Mouse (Mus musculus) testis, postnatal 14 days (tissue): ENCODE data around the gene Ppp1r9a.

Source experiments
- DNase-seq: peaks from one replicate; pipeline ENCODE4 v3.0.0; 2021; ENCODE audit warnings: low spot score

The Ppp1r9a gene

DNA sequence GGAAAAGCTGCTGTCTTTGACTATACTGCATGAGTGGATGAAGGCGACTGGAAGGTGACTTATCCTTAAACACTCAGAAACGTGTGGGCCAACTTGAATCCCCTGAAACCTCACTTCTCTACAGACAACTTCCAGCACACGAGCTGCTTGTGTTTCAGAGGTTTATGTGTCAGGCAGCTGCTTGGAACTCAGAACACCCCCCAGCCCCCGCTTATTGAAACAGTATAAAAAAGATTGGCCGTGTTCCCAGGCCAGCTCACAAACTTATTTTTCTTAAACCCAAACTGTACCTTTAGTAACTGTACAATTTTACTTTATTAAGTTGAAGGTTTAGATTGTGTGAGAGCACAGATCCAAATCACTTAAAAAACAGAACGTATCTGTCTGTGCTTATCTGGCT is 53.9 kb downstream of the Ppp1r9a start:
- DNase-seq = no peak

DNA sequence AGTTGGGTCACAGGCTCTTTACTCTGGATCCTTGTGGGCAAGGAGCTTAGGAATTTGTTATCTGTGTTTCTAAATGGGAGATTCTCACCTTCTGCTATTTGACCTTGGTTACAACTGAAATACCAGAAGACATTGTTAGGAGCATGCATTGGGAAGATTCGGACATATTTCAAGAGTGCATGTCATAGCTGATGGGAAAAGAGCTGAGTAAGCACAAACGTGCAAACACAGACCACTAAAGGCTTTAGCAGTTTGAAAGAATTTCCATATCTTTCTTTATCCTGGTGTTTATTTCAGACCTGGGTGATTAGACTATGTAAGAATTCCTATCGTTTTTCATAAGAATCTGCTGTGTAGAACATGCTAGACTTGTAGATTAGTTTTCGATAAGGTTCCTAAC is 59.5 kb downstream of the Ppp1r9a start:
- no peak for DNase-seq

DNA sequence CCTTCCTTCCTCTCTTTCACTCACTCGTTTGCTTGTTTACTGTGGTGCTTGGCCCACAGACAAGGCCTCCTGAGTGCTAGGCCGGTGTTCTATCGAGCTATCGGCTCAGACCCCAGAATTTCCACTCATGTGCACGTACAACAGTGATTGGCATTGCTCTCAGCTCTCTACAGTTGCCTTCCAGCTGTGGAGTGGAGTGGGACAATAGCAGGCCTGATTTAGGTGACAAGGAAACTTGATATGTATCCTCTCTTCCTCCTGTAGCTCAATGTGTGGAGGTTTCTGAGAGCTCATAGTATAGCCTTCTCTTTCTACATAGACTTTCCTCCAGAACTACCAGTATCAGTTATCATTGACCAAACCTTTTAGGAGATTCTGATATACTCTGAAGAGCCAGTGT is 60.3 kb downstream of the Ppp1r9a start:
- DNase-seq = no peak

DNA sequence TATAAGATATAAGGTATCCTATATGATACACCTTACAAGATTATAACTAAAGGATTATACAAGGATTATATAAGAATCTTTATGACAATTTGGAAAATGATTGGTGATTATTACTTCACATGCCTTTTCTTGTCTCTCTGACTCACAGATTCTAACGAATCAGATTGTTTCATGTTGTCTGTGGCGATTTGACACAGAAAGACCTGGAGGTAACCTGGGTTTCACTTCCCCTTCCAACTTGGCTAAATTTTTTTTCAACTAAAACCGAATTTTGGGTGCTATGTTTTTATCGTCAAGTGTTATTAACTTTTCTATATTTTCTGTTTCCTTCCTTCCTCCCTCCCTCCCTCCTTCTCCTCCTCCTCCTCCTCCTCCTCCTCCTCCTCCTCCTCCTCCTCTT is 64.5 kb downstream of the Ppp1r9a start:
- DNase-seq = no peak

DNA sequence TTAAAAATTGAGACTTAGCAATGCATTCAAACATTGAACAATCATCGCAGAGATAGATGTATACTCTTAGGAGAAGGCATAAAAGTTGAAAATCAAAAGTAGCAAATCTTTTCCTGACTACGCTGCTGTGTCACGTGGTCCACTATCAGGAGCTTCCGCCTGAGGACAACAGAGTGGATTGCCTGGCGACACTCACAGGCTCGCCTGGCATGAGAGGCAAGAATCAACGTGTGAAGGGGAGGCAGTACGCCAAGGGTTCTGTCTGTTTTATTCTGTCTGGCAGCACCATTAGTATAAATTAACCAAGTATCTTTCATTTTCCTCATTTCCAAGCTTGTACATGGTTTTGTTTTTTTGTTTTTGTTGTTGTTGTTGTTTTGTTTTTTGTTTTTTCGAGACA is 68.5 kb downstream of the Ppp1r9a start:
- DNase-seq = no peak

DNA sequence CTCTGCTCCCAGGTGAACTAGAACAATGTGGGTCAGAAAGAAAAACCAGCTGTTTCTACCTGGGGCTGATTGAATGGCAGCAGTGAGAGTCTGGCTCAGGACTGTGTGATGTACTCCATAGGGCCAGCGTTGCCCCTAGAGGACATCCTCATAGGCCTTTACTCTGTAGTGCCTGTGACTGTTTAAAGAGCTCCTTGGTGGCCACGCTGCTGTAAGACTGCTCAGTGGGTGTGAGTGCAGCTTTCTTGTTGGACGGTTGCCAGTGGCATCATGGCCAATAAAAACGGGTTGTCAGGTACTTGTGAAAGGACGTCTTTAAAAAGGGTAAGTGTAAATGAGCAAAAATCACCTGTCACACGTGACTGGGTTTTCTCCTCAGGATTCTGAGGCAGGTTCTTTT is 70.1 kb downstream of the Ppp1r9a start:
- no peak for DNase-seq

DNA sequence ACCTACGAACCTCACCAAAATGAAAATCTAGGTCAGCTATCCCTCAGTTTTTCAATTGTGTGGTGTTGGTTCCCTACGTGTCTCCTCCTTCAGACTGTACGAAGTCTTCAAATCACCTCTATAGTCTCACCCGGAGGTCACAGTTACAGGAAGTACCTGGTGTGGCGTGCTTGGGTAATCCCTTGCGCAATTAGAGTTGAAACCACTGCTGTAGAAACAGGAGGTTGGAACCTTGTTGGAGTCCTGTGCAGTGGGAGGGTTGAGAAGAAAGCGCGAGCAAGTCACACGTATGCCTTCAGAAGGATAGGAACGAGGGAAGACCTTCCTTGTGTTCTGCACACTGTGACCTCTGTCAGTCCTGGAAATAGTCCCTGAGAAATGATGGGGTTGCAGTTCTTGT is 70.6 kb downstream of the Ppp1r9a start:
- DNase-seq = no peak

DNA sequence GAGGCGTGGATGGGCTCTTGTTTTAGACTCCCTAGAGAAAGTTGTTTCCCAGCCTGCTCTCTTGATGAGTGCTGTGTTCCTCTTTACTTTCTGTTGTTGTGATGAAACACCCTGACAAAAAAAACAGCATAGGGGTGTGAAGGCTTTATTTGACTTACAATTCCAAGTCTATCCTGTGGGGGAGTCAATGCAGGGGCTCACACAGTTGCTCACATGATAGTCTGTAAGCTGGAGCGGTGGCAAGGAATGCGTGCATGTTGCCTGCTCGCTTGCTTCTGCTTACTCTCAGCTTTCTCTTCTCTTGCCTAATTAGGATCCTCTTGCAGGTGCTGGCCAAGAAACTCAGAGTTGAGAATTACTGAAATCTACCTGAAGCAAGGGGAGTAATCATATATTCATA is 74.8 kb downstream of the Ppp1r9a start:
- DNase-seq = no peak

DNA sequence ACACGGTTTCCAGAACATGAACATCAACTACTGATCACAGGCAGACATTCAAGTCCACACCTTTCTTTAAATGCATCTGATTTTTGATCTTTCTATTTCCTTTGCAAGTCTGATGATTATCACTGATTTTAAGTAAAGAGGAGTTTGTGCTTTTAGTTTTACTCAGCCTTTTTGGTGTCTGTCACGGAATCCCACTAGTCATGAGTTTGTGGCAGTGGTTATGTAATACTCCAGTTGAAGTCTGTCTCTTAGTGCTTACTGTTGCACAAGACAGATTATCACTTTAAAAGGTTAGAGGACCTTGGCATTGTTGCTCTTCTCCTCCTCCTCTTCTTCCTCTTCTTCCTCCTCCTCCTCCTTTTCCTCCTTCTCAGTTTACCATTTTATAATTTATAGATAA is 75.5 kb downstream of the Ppp1r9a start:
- DNase-seq = no peak

DNA sequence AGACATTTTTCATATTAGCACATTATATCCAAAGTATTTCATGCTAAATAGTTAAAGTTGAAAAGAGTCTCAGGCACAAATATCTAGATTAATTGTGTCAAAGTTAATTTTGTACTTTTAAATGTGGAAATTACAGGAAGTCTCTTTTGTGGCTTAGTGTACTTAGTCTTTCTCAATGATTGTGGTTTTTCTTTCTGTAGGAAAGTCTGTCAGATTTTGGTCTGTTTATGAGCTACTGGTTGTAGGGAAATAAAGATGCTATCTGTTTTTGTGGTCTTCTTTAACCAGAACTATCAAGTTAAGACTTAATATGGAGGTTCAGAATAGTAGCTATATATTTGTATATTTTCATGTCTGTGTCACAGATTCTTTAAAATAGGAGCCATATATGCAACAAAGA is 76.2 kb downstream of the Ppp1r9a start:
- DNase-seq = no peak

DNA sequence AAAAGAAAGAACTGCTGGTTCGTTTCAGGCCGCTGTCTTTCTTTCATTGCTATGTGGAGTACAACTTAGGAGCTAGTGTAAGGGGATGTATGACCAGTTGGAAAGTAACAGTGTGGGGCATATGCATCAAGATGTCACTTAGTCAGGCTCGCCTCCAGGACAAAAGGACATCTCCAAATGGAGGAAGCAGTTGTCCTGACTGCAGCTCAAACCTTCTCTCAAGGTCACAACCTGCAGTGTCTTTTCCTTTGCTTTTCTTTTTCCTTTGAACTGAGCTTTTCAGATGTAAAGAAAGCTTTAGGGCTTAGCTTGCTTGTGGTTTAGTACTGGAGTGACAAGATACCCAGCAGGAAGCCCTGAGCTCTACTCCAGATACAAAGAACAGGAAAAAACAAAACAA is 77.4 kb downstream of the Ppp1r9a start:
- DNase-seq = no peak

DNA sequence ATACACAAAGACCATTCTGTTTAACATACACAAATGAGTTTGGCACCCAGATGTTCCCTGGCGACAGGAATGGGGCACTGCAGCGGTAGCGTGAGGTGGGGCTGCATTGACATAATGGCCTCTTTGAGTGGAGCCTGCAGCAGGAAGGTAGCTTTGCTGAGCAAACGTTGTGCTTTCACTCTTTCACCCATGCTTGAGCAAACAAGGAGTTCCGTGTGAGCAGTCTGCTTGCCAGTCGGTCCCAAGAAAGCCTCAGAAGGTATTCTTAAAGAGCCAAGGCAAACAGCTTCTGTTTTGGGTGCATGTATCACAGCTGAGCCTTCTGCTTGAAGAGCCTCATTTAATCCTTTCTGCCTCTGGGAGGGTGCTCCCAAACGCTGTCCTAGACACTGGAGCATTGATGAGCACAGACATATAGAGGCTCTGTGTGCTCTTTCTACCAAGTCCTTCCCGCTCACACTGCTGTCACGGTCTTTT is 80.0 kb downstream of the Ppp1r9a start:
- no peak for DNase-seq

DNA sequence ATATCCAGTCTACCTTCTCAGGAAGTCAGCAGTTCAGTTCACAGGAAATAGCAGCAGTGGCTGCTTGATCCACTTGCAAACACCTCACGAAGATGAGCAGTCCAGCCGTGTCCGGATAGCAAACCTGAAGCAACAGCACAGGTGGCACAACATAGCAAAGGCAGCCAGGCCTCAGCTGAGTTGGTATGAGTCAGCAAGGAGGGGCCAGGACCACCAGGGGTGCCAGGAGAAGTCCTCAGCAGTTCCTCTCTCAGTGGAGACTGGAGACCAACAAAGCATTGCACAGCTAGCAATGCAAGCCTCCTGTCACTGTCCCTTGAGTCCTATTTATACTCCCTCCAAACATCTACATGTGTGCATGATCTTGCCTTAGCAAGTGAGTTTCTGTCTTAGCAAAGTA is 83.0 kb downstream of the Ppp1r9a start:
- no peak for DNase-seq

DNA sequence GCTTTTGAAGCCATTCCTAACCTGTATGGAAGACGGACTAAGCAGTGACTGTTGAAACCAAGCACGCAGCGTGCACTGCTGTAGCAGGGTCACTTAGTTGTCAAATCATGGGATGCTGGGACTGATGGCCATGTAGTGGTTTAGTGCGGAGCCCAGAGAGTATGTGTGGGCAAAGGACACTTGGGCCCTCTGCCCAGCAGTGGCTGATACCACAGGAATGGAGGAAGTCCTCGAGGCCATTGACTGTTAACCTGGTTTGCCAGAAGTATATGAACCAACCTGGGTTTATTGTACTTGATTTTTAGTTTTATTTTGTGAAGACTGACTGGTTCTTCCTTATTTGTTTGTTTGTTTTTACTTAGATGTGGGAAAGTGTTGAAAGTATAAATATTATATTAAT is 84.4 kb downstream of the Ppp1r9a start:
- DNase-seq = no peak

DNA sequence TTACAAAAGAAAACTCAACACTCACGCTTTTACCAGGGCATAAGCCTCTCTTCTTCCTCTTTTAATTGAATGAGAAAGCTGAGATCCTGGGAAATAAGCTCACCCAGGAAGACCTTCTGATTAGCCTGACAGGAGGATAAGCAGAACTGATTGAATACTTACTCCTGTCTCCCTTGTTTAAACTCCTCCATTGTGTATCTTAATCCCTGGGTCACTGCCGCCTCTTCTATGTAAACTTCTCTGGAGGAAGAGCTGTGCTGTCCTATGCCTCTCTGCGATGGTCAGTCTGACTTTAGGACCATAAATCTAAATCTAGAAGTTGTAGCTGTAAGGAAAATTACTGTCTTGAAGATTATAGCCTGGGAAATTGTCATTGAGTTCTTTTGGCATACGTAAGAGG is 86.0 kb downstream of the Ppp1r9a start:
- DNase-seq = no peak

DNA sequence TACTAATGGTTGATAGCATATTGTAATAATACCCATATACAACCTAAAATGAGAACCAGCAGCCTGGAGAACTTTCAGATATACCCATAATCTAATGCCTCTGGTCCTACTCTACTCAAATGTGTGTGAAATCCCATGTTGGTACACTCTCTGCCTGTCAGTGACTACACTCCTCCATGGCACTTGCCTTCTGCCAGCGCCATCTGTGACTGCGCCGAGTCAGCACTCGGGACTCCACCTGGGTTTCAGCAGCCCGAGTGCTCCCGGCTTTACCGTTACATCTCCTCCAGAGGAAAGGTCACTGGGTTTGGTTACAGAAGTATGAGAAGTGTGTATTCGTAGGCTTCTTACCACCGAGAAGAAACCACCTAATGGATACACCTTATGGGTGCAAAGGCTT is 89.6 kb downstream of the Ppp1r9a start:
- DNase-seq = no peak

DNA sequence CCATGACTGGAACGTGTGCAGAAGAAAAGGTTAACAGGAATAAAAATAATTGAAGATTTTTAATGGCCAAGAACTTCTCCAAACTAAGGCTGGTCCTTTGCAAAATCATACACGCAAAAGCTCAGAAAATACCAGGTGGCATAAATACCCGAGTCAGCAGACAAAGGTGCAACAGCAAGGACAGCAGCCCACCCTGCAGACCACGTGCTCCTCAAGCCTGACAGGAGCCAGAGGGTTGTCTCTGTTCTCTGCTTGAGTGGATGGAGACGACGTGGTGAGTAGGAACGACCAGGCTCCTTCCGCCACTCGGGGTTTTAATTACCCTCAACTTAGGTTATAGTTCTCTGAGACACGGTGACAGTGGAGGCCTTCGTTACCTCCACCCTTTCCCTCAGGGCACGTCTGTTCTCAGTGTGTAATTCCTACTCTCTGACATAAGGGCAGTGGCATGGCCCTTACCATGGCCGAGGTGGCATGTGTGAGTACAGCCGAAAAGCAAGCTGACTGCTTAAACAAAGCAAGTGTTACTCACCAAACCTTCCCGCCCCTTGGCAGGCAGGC is 91.0 kb downstream of the Ppp1r9a start:
- DNase-seq = no peak

DNA sequence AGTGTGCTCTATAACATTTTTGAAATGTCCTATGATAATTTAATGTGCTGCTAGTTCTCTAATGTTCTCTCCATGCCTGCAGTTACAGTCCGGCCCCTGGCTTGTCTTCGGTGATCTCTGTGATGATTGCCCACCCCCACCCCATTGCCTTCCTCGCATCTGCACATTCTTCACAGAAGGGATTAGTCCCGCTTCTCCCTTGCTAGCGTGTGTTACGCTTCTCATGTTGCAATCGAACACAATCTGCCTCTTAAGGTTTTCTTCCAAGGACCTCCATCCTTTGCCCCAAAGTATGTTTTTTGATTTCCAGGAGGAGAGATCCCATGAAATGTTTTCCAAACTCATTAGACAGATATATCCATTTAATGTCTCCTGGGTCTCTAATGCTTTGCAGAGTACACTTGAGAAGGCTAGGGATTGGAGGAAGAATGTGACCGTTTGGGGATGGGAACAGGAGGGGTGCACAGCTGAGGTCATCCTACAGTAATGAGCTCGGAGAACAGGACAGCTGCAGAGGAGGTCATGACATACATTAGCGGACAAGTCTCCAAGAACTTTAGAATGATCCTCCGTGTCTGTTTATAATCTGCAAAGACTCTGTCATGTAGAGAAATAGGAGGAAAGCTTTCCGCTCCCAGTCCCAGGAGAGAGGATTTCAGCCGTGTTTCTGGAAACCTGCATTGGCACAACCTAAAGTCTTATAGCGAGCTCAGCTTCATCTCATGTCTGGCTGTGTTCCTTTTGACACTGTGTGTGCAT is 91.6 kb downstream of the Ppp1r9a start:
- no peak for DNase-seq

DNA sequence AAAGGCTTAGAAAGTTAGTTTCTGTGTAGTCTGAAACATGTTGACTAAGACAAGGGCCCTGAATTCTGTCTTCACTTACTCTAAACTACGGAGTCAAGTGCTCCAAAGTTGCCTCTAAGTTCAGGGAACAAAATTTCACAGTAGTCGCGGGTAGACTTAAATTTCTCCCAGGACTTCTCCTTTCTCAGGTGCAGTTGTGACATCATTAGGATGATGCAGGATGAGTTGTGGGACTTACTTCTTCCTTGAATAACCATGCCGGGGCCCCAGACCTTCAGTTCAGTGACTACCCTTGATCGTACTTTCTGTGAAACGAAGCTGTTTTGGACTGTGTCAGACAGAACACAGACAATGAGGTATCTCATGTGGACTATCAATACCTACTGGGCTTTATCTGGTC is 94.9 kb downstream of the Ppp1r9a start:
- DNase-seq = no peak

DNA sequence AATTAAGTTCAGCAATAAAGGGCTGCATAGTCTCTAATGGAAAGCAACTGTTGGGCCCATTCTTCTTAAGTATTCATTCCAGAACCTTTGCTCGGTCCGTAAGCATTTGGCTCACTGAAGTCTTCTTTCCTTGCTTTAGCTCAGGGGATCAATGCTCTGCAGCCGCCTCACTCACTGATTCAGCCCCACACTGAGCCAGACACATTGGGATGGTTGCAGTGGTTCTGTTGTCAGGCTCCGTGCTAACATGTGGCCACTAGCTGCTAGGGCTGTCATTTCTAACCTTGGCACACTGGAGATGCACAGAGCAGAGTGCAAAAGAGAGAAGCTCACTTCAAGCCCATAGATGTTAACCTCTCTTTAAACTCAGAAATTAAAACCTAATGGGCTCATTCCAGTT is 96.2 kb downstream of the Ppp1r9a start:
- DNase-seq = no peak

DNA sequence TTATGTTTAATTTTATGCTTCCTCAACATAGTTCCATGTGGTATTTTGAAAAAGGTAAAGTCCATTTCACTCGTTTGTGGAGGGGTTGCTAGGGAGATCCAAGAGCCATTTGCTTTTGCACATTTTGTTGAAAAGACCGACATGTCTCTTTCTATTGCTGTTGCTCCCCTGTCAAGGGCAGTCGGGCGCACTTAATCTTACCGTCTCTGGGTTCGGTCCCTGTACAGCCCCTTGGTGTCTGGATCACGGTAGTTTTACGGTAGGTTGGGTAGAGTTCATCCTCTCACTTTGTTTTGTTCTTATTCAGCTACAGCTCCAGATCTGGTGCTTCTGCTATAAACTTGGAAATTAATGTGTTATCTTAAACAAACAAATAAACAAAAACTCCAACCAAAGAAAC is 98.1 kb downstream of the Ppp1r9a start:
- DNase-seq = no peak

DNA sequence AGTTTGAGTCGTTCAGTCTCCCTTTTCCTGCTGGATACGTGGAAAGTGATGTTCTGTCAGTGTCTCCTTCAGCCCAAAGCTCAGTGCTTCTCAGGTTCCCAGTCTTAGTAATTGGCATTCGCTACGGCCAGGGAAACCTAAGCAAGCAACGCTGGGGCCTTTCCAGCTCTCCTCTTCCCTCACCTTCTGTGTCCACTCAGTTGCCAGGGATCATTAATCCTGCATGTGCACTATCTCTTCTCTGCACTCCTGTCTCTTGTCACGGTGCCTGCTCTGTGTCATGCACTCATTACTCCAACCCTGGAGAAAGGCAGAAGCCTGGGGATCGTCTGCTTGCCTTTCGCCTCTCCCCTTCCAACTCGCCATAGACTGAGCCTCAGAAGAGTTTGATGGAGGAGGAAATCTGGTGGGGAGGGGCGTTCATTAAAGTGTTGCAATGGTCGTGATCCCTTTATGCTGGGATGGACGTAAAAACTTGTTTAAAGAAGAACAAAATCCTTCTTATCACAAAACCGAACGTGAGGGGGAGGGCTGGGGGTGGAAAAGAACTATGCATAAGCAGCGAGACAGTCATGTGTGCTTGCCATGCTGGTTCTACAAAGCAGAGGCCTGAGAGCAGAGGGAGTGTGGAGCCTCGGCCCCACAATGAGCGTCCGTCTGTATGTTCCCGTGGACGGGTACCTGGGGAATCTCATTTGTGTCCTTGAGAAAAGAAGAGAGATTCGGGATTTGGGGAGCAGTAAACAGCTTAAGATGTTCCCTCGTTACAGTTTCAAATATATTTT is 103.0 kb downstream of the Ppp1r9a start:
- no peak for DNase-seq

DNA sequence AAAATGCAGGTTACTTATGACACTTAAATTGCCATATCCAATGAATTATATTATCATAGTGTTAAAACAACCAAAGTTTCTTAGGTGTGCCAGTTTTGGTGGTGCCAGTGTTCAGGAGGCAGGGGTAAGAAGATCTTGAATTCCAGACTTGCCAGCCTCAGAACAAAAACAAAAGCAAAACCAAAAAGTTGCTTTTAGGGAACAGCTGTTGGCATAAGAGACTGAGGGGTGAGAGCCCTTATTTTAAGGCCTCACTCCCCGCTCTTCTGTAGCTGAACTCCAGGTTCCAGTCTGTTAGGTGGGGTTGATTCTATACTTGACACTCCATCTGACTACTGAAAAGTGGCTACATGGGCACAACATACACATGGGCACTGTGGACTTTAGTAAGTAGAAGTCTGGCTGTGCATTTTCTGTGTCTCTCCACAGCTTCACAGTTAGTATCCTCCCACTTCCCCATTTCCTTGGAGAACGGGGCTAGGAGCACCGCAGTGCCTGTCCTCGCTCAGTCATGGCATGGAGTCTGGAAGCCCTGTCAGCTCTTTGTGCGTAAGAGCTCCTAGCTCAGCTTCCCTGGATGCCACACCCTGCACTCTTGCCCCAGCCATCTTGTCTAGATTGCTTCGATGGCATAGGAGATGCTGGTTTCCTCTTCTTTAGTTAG is 103.7 kb downstream of the Ppp1r9a start:
- no peak for DNase-seq
